Mouse (Mus musculus): Measurements from ENCODE around the gene Nfia.

DNA sequence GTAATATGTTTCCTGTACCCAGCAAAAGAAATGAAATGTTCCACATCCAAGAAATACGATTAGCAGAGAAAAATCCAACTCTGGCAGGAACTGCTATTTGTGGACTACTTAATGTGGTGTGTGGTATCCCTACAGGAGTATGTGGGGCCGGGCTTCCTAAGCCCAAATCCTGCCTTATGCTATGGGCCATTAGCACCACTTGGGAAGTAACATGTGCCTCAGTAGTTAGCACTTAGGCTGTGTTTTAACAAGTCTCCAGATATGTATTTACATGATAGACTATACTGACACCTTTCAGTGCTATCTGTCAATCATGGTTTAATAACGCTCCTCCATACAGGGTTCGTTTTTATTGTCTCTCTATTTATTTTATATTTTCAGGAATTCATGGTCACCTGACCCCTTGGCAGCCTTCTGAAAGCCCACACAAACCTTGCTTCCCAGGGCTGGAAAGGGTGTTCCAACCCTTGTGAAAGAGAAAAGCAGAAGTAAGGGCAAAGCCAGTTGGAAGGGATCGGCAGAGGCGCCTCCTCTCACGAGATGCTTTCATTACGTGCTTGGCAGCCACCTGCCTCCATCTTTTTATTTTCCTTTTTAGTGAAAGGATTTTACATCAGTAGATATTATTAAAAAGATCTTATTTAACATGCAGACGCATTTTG is 137.7 kb downstream of the Nfia start:
- no peak for TF ChIP-seq CTCF (IDR thresholded peaks at IDR 0.05; ENCODE audit: control insufficient read depth, insufficient read depth, insufficient replicate concordance, low read depth, low read length)
- TF ChIP-seq POLR2A (IDR thresholded peaks at IDR 0.05; ENCODE audit: control insufficient read depth, low read depth, low read length), result no peak
